8 mouse cellular contexts compared by ENCODE assay signal in the genomic region with DNA sequence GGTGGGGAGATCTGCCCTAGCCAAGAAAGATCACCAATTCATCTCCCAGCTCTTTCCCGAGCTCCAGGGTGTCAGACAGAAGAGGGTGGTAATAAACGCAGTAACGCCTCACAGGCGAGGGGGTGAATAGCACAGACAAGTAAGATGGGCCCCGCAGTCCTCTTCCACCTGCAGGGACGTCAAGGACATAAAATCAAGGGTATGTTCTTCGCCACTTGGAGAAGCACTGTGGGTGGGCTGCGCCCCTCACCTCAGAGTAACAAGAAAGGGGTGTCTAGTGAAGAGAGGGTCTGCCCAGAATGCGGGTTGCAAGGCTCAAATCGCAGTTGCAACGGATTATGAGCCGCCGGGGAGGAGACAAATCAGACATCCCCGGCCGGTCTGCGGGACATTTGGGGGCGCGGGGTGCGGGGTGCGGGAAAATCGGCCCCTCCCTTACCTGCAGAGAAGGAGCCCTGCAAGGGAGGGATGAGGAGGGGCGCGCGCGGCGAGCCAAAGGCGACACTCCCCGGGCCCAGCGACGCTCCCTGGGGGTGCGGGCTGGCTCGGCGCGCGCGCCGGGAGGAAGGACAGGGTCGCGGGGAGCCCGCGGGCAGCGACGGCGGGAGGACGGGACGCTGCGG. TPM values are rescaled to one million over a fixed set of nuclear protein-coding genes. Genes with fewer than 3 reads are reported as not detected.
A peak's percentile ranks its signal among the peaks of the same experiment; 100 is the strongest.
DNase-seq lines count a peak whose midpoint lies in the region; ATAC-seq and TF ChIP-seq lines count a peak whose summit lies in the region.

No protein-coding gene starts in this region.

- no peaks in the 10 kb centered on the region for H3K9me3 ChIP-seq in forebrain, embryonic 15.5 days
- H3K9me3 ChIP-seq in limb, embryonic 12.5 days, result no peaks in the 10 kb centered on the region
- H3K9me3 ChIP-seq in neural tube, embryonic 15.5 days (replicated peaks), result no peaks in the 10 kb centered on the region

- peak overlapping the region; percentile 61 for H3K27ac ChIP-seq in spleen, adult 2 months (ENCODE audit: insufficient read depth, low read length)
- H3K27ac ChIP-seq in forebrain, embryonic 15.5 days (replicated peaks), result peak overlapping the region; percentile 98
- peak overlapping the region; percentile 80 for H3K27ac ChIP-seq in limb, embryonic 12.5 days
- H3K27ac ChIP-seq in neural tube, embryonic 15.5 days (replicated peaks), result peak overlapping the region; percentile 96

- peaks cover 9% of the 10 kb centered on the region; the same call in 1 of the 2 replicates for H3K4me1 ChIP-seq in spleen, adult 2 months (ENCODE audit: control insufficient read depth, insufficient read depth, insufficient read length)
- H3K4me1 ChIP-seq in forebrain, embryonic 15.5 days, result peaks cover 57% of the 10 kb centered on the region
- peaks cover 51% of the 10 kb centered on the region for H3K4me1 ChIP-seq in limb, embryonic 12.5 days (replicated peaks)
- peaks cover 52% of the 10 kb centered on the region for H3K4me1 ChIP-seq in neural tube, embryonic 15.5 days

- H3K9ac ChIP-seq in forebrain, embryonic 15.5 days (replicated peaks), result peak overlapping the region; percentile 95
- peak overlapping the region; percentile 81 for H3K9ac ChIP-seq in limb, embryonic 12.5 days (replicated peaks)
- peak overlapping the region; percentile 87 for H3K9ac ChIP-seq in neural tube, embryonic 15.5 days (replicated peaks)

- H3K4me3 ChIP-seq in spleen, adult 2 months (ENCODE audit: extremely low read depth, insufficient read depth, insufficient read length), result peak overlapping the region; percentile 69
- H3K4me3 ChIP-seq in forebrain, embryonic 15.5 days, result peak overlapping the region; percentile 87
- peak overlapping the region; percentile 82 for H3K4me3 ChIP-seq in limb, embryonic 12.5 days (replicated peaks)
- H3K4me3 ChIP-seq in neural tube, embryonic 15.5 days (replicated peaks), result peak overlapping the region; percentile 82

- under 1% methylated on average over 45 of the region's 47 CpGs for WGBS in spleen, adult 2 months
- under 1% methylated on average over 43 of the region's 47 CpGs for WGBS in forebrain, embryonic 15.5 days
- under 1% methylated on average over 47 of the region's 47 CpGs for WGBS in limb, embryonic 12.5 days
- WGBS in neural tube, embryonic 15.5 days, result under 1% methylated on average over 40 of the region's 47 CpGs

- DNase-seq in adrenal gland, adult 2 months, result peak; percentile 47
- DNase-seq in adrenal gland, postnatal 10 days, result no peak
- DNase-seq in spleen, adult 2 months (ENCODE audit: low read depth in 1 of 2, low spot score in 2 of 2), result no peak
- DNase-seq in spleen, adult 12 weeks (ENCODE audit: low spot score), result no peak
- no peak for DNase-seq in layer of hippocampus, postnatal 36 days

- no peaks in the 10 kb centered on the region for H3K27me3 ChIP-seq in spleen, adult 2 months (ENCODE audit: control insufficient read depth, insufficient read depth, low read length)
- no peaks in the 10 kb centered on the region for H3K27me3 ChIP-seq in forebrain, embryonic 15.5 days
- peaks cover 30% of the 10 kb centered on the region for H3K27me3 ChIP-seq in limb, embryonic 12.5 days
- no peaks in the 10 kb centered on the region for H3K27me3 ChIP-seq in neural tube, embryonic 15.5 days (replicated peaks)

- TF ChIP-seq CTCF in spleen, adult 2 months (IDR thresholded peaks at IDR 0.05; ENCODE audit: extremely low read depth, insufficient read depth, insufficient read length, insufficient replicate concordance), result no peak

- H3K4me2 ChIP-seq in forebrain, embryonic 15.5 days (replicated peaks), result peak overlapping the region; percentile 80
- peak overlapping the region; percentile 84 for H3K4me2 ChIP-seq in limb, embryonic 12.5 days
- H3K4me2 ChIP-seq in neural tube, embryonic 15.5 days, result peak overlapping the region; percentile 62

- TF ChIP-seq POLR2A in spleen, adult 2 months (IDR thresholded peaks at IDR 0.05; ENCODE audit: low read depth, low read length), result no peak

- ATAC-seq in forebrain, embryonic 15.5 days (replicated peaks), result peak; percentile 48
- peak; percentile 33 for ATAC-seq in limb, embryonic 12.5 days (ENCODE audit: insufficient number of reproducible peaks, insufficient read depth, low FRiP score, low TSS enrichment, low read depth)
- ATAC-seq in neural tube, embryonic 15.5 days (ENCODE audit: low FRiP score), result peak; percentile 25; the same call in 1 of the 2 replicates

- 0 out of 2 replicates have a peak, but pooled peaks cover under 1% of the 10 kb centered on the region for H3K36me3 ChIP-seq in spleen, adult 2 months (ENCODE audit: control insufficient read depth, insufficient read depth, low read length)
- H3K36me3 ChIP-seq in forebrain, embryonic 15.5 days, result no peaks in the 10 kb centered on the region
- H3K36me3 ChIP-seq in limb, embryonic 12.5 days, result no peaks in the 10 kb centered on the region
- H3K36me3 ChIP-seq in neural tube, embryonic 15.5 days, result no peaks in the 10 kb centered on the region

RNA-seq across cellular contexts. Expression of gene Hdac5, which starts 0.5 kb away (rescaled TPM):
- total RNA-seq in adrenal gland, adult 2 months (2021), result 100 to 1,000 TPM in 1 of 2 experiments, 10 to 100 TPM in 1; 67.8 to 127 TPM
- polyA plus RNA-seq in adrenal gland, adult 2 months (2012; rRNA removed), result 99.3 and 131 TPM in 2 replicates
- total RNA-seq in adrenal gland, postnatal 10 days (2021), result 100 to 1,000 TPM in 1 of 2 experiments, 10 to 100 TPM in 1; 84.4 to 113 TPM
- 71.9 and 97.7 TPM in 2 replicates for polyA plus RNA-seq in spleen, adult 2 months (2012; rRNA removed)
- 127 and 129 TPM in 2 replicates for polyA plus RNA-seq in forebrain, embryonic 15.5 days (2015; fragmentation: Nextera tagmentation; extraction: Ambion mirVana)
- 58.1 and 64.3 TPM in 2 replicates for polyA plus RNA-seq in limb, embryonic 12.5 days (2016; fragmentation: Nextera tagmentation; extraction: Ambion mirVana)
- 74.0 and 77.4 TPM in 2 replicates for polyA plus RNA-seq in neural tube, embryonic 15.5 days (2015; fragmentation: Nextera tagmentation; extraction: Ambion mirVana)
- total RNA-seq in layer of hippocampus, postnatal 36 days (2021), result 100 to 1,000 TPM; 227 to 234 TPM

RNA-seq across cellular contexts. Expression of gene BC030867, which starts 19.2 kb away (rescaled TPM):
- total RNA-seq in adrenal gland, adult 2 months (2021), result under 1 TPM; 0.35 to 0.93 TPM
- polyA plus RNA-seq in adrenal gland, adult 2 months (2012; rRNA removed), result 1.2 and 1.6 TPM in 2 replicates
- total RNA-seq in adrenal gland, postnatal 10 days (2021), result 1 to 10 TPM; 1.9 to 4.5 TPM
- polyA plus RNA-seq in spleen, adult 2 months (2012; rRNA removed), result 1.9 and 4.5 TPM in 2 replicates
- 5.6 and 7.0 TPM in 2 replicates for polyA plus RNA-seq in forebrain, embryonic 15.5 days (2015; fragmentation: Nextera tagmentation; extraction: Ambion mirVana)
- 21.7 and 23.5 TPM in 2 replicates for polyA plus RNA-seq in limb, embryonic 12.5 days (2016; fragmentation: Nextera tagmentation; extraction: Ambion mirVana)
- polyA plus RNA-seq in neural tube, embryonic 15.5 days (2015; fragmentation: Nextera tagmentation; extraction: Ambion mirVana), result 2.2 and 5.1 TPM in 2 replicates
- total RNA-seq in layer of hippocampus, postnatal 36 days (2021), result 1 to 10 TPM in 1 of 2 experiments, under 1 TPM in 1; 0.58 to 1.5 TPM

RNA-seq across cellular contexts. Expression of gene Asb16, which starts 39.1 kb away (rescaled TPM):
- total RNA-seq in adrenal gland, adult 2 months (2021), result under 1 TPM; 0.12 to 0.45 TPM
- polyA plus RNA-seq in adrenal gland, adult 2 months (2012; rRNA removed), result 0.75 and 0.95 TPM in 2 replicates
- total RNA-seq in adrenal gland, postnatal 10 days (2021), result 1 to 10 TPM; 1.1 to 2.6 TPM
- 0.13 and 0.19 TPM in 2 replicates for polyA plus RNA-seq in spleen, adult 2 months (2012; rRNA removed)
- polyA plus RNA-seq in forebrain, embryonic 15.5 days (2015; fragmentation: Nextera tagmentation; extraction: Ambion mirVana), result not detected in 2 replicates
- polyA plus RNA-seq in limb, embryonic 12.5 days (2016; fragmentation: Nextera tagmentation; extraction: Ambion mirVana), result 0.16 and 0.19 TPM in 2 replicates
- polyA plus RNA-seq in neural tube, embryonic 15.5 days (2015; fragmentation: Nextera tagmentation; extraction: Ambion mirVana), result 0.10 and 0.12 TPM in 2 replicates
- 1 to 10 TPM; 1.0 to 1.2 TPM for total RNA-seq in layer of hippocampus, postnatal 36 days (2021)

RNA-seq across cellular contexts. Expression of gene G6pc3, which starts 40.0 kb away (rescaled TPM):
- 100 to 1,000 TPM; 140 to 149 TPM for total RNA-seq in adrenal gland, adult 2 months (2021)
- 254 and 297 TPM in 2 replicates for polyA plus RNA-seq in adrenal gland, adult 2 months (2012; rRNA removed)
- 10 to 100 TPM; 72.3 to 74.7 TPM for total RNA-seq in adrenal gland, postnatal 10 days (2021)
- 63.9 and 72.3 TPM in 2 replicates for polyA plus RNA-seq in spleen, adult 2 months (2012; rRNA removed)
- 21.5 and 23.7 TPM in 2 replicates for polyA plus RNA-seq in forebrain, embryonic 15.5 days (2015; fragmentation: Nextera tagmentation; extraction: Ambion mirVana)
- polyA plus RNA-seq in limb, embryonic 12.5 days (2016; fragmentation: Nextera tagmentation; extraction: Ambion mirVana), result 36.6 and 36.8 TPM in 2 replicates
- polyA plus RNA-seq in neural tube, embryonic 15.5 days (2015; fragmentation: Nextera tagmentation; extraction: Ambion mirVana), result 40.4 and 42.0 TPM in 2 replicates
- 10 to 100 TPM; 52.0 to 58.5 TPM for total RNA-seq in layer of hippocampus, postnatal 36 days (2021)

RNA-seq across cellular contexts. Expression of gene Lsm12, which starts 44.3 kb away (rescaled TPM):
- 100 to 1,000 TPM in 1 of 2 experiments, 10 to 100 TPM in 1; 82.6 to 108 TPM for total RNA-seq in adrenal gland, adult 2 months (2021)
- 35.8 and 40.1 TPM in 2 replicates for polyA plus RNA-seq in adrenal gland, adult 2 months (2012; rRNA removed)
- total RNA-seq in adrenal gland, postnatal 10 days (2021), result 10 to 100 TPM; 77.5 to 80.8 TPM
- polyA plus RNA-seq in spleen, adult 2 months (2012; rRNA removed), result 18.0 and 22.7 TPM in 2 replicates
- 114 and 118 TPM in 2 replicates for polyA plus RNA-seq in forebrain, embryonic 15.5 days (2015; fragmentation: Nextera tagmentation; extraction: Ambion mirVana)
- 103 TPM in 2 replicates for polyA plus RNA-seq in limb, embryonic 12.5 days (2016; fragmentation: Nextera tagmentation; extraction: Ambion mirVana)
- polyA plus RNA-seq in neural tube, embryonic 15.5 days (2015; fragmentation: Nextera tagmentation; extraction: Ambion mirVana), result 111 and 121 TPM in 2 replicates
- total RNA-seq in layer of hippocampus, postnatal 36 days (2021), result 10 to 100 TPM; 59.4 to 60.8 TPM
